Mouse (Mus musculus) left cerebral cortex, adult 8-10 months (tissue): ENCODE measurements at regions not wholly inside any gene's neighbourhood (a gene's known extent, or its start where the extent isn't known, plus 50 kb on each side); places are given as distances from the start of the nearest gene placed in this dataset.

Experiments
- DNase-seq, 2 experiments: peaks; one replicate each; pipeline ENCODE4 v3.0.0; 2022; ENCODE audit warnings: low spot score in 2 of 2

- DNase-seq: no peak
Measured at GRCm38 (mm10) chr19:36229941-36230340, 110.0 kb upstream of the Ankrd1 start.

GRCm38 (mm10) chr19:36235131-36235530 lies 113.0 kb upstream of the Pcgf5 start:
- DNase-seq: no peak

GRCm38 (mm10) chr19:36236576-36237345 lies 111.3 kb upstream of the Pcgf5 start:
- DNase-seq: no peak

- DNase-seq: no peak
Measured at GRCm38 (mm10) chr19:36237751-36238150, 110.4 kb upstream of the Pcgf5 start.

GRCm38 (mm10) chr19:36238536-36238935 lies 109.6 kb upstream of the Pcgf5 start:
- no peak for DNase-seq

GRCm38 (mm10) chr19:36242396-36242795 lies 105.7 kb upstream of the Pcgf5 start:
- DNase-seq: no peak

- no peak for DNase-seq
Measured at GRCm38 (mm10) chr19:36242946-36243345, 105.2 kb upstream of the Pcgf5 start.

GRCm38 (mm10) chr19:36252522-36252921 lies 95.6 kb upstream of the Pcgf5 start:
- DNase-seq: no peak

- DNase-seq: peak in 1 of 2 experiments; percentile 43
Measured at GRCm38 (mm10) chr19:36257748-36258538, 90.2 kb upstream of the Pcgf5 start.

- no peak for DNase-seq
Measured at GRCm38 (mm10) chr19:36261819-36262218, 86.3 kb upstream of the Pcgf5 start.

GRCm38 (mm10) chr19:36263923-36264322 lies 84.2 kb upstream of the Pcgf5 start:
- DNase-seq: no peak

- DNase-seq: no peak
Measured at GRCm38 (mm10) chr19:36264397-36264796, 83.7 kb upstream of the Pcgf5 start.

GRCm38 (mm10) chr19:36265276-36265675 lies 82.8 kb upstream of the Pcgf5 start:
- DNase-seq: no peak

GRCm38 (mm10) chr19:36266346-36266745 lies 81.8 kb upstream of the Pcgf5 start:
- DNase-seq: no peak

- DNase-seq: no peak
Measured at GRCm38 (mm10) chr19:36273466-36273865, 74.6 kb upstream of the Pcgf5 start.

GRCm38 (mm10) chr19:36285465-36285864 lies 62.6 kb upstream of the Pcgf5 start:
- no peak for DNase-seq

- DNase-seq: no peak
Measured at GRCm38 (mm10) chr19:36290778-36291177, 57.3 kb upstream of the Pcgf5 start.

- DNase-seq: no peak
Measured at GRCm38 (mm10) chr19:36293177-36293969, 54.7 kb upstream of the Pcgf5 start.
